Mouse (Mus musculus) stomach, postnatal 0 days (tissue): ENCODE data around the gene Fam234b. TPM values are rescaled to one million over a fixed set of nuclear protein-coding genes. Genes with fewer than 3 reads are reported as not detected.

ENCODE experiments used
- ATAC-seq: fragments of 200-750 bp; cut with Nextera tagmentation; 2 replicates; pipeline ENCODE4 v1.8.0; 2017; ENCODE audit not compliant: low FRiP score, low TSS enrichment
- DNase-seq: peaks from one replicate; pipeline ENCODE4 v3.0.0-alpha.2; 2016; ENCODE audit warnings: low spot score
- H3K27ac ChIP-seq: fragments of 300-500 bp; sonication (generic); replicated peaks from 2 replicates; pipeline ENCODE4 v1.5.1; 2014; ENCODE audit warnings: mild to moderate bottlenecking, control low read depth
- H3K27me3 ChIP-seq: fragments of 300-500 bp; sonication (generic); 2 replicates; pipeline ENCODE4 v1.6.1; 2014; ENCODE audit warnings: low read length; ENCODE audit not compliant: control insufficient read depth, insufficient read depth
- H3K36me3 ChIP-seq: fragments of 300-500 bp; sonication (generic); 2 replicates; pipeline ENCODE4 v1.6.1; 2014; ENCODE audit warnings: low read length, mixed read lengths; ENCODE audit not compliant: control insufficient read depth, insufficient read depth
- H3K4me1 ChIP-seq: fragments of 300-500 bp; sonication (generic); replicated peaks from 2 replicates; pipeline ENCODE4 v1.6.1; 2014; ENCODE audit warnings: antibody characterized with exemption; ENCODE audit not compliant: control insufficient read depth, insufficient read depth
- H3K4me2 ChIP-seq: fragments of 300-500 bp; sonication (generic); replicated peaks from 2 replicates; pipeline ENCODE4 v1.6.1; 2014; ENCODE audit warnings: low read depth, mild to moderate bottlenecking, control low read depth, moderate library complexity
- H3K4me3 ChIP-seq: fragments of 300-500 bp; sonication (generic); 2 replicates; pipeline ENCODE4 v1.5.1; 2014; ENCODE audit warnings: low read depth, low read length, control low read depth
- H3K9ac ChIP-seq: fragments of 300-500 bp; sonication (generic); 2 replicates; pipeline ENCODE4 v1.6.1; 2014; ENCODE audit warnings: mild to moderate bottlenecking, low read length, control low read depth, mixed read lengths
- H3K9me3 ChIP-seq: fragments of 300-500 bp; sonication (generic); 2 replicates; pipeline ENCODE4 v1.6.1; 2016; ENCODE audit warnings: low read length; ENCODE audit not compliant: control insufficient read depth
- CTCF ChIP-seq: IDR thresholded peaks from 2 replicates; pipeline ENCODE4 v1.5.1; 2016; ENCODE audit warnings: antibody characterized with exemption, low read depth, mild to moderate bottlenecking, moderate library complexity
- EP300 ChIP-seq: optimal IDR thresholded peaks from 2 replicates; pipeline ENCODE3; 2016; ENCODE audit warnings: antibody characterized with exemption
- WGBS: fragments of 180-500 bp; shearing (Covaris S2); extraction: QIAGEN DNeasy Blood & Tissue Kit; methylation state at CpG from one replicate; pipeline ENCODE4 v1.1.7; 2014; 5-methylcytosine and 5-hydroxymethylcytosine counted together
- polyA plus RNA-seq: library from polyadenylated mRNA; unstranded; fragments of >200 nt; fragmentation: Nextera tagmentation; extraction: Ambion mirVana; gene quantifications from 2 replicates; pipeline ENCODE4 v1.2.1, GENCODE M21; 2015

Fam234b gene
- polyA plus RNA-seq, 1 experiment from 2014 or later = 12.4 TPM

GRCm38 (mm10) chr6:135193733-135194132, 4.0 kb upstream of the Fam234b start:
- H3K36me3 ChIP-seq = no peaks in the 10 kb centered on the region
- no peaks in the 10 kb centered on the region for H3K4me1 ChIP-seq
- no peak overlapping the region for H3K4me3 ChIP-seq
- 44% methylated on average over 4 of the region's 4 CpGs for WGBS
- no peaks in the 10 kb centered on the region for H3K27me3 ChIP-seq
- H3K4me2 ChIP-seq = no peak overlapping the region
- H3K27ac ChIP-seq = no peak overlapping the region; the same call in 1 of the 2 replicates
- no peaks in the 10 kb centered on the region for H3K9me3 ChIP-seq
- DNase-seq (no peak), ATAC-seq (no peak)
- H3K9ac ChIP-seq = no peak overlapping the region
- TF ChIP-seq CTCF (no peak), EP300 (no peak)

- 0 out of 2 replicates have a peak, but pooled peaks cover under 1% of the 10 kb centered on the region for H3K4me1 ChIP-seq
- H3K27ac ChIP-seq = no peak overlapping the region
- TF ChIP-seq CTCF (no peak), EP300 (no peak)
- H3K36me3 ChIP-seq = no peaks in the 10 kb centered on the region
- 72% methylated on average over 4 of the region's 4 CpGs for WGBS
- DNase-seq = no peak
- no peaks in the 10 kb centered on the region for H3K9me3 ChIP-seq
- H3K27me3 ChIP-seq = no peaks in the 10 kb centered on the region
- ATAC-seq = no peak
- H3K4me2 ChIP-seq = no peak overlapping the region
- H3K4me3 ChIP-seq = no peak overlapping the region
- no peak overlapping the region for H3K9ac ChIP-seq
These were observed 2.9 kb upstream of the Fam234b start for GRCm38 (mm10) chr6:135194907-135195306.

- no peak overlapping the region for H3K27ac ChIP-seq
These were observed 1.1 kb upstream of the Fam234b start for GRCm38 (mm10) chr6:135196707-135197106.

GRCm38 (mm10) chr6:135197446-135197845, 331 bp upstream of the Fam234b start:
- no peak for TF ChIP-seq EP300
- TF ChIP-seq CTCF = no peak
- peak overlapping the region; percentile 85 for H3K4me3 ChIP-seq
- H3K36me3 ChIP-seq = no peaks in the 10 kb centered on the region
- H3K9me3 ChIP-seq = no peaks in the 10 kb centered on the region
- H3K4me1 ChIP-seq = 0 out of 2 replicates have a peak, but pooled peaks cover 2% of the 10 kb centered on the region
- no peaks in the 10 kb centered on the region for H3K27me3 ChIP-seq
- no peak overlapping the region for H3K27ac ChIP-seq
- DNase-seq = no peak
- 19% methylated on average over 7 of the region's 7 CpGs for WGBS
- H3K9ac ChIP-seq = peak overlapping the region; percentile 83
- ATAC-seq = no peak
- peak overlapping the region; percentile 88 for H3K4me2 ChIP-seq

More at GRCm38 (mm10) chr6:135196707-135197106, 1.1 kb upstream of the Fam234b start:
- Histone ChIP-seq H3K9me3 (no peaks in the 10 kb centered on the region), H3K4me3 (no peak overlapping the region), H3K4me1 (0 out of 2 replicates have a peak, but pooled peaks cover 2% of the 10 kb centered on the region), H3K27me3 (no peaks in the 10 kb centered on the region), H3K9ac (no peak overlapping the region), H3K36me3 (no peaks in the 10 kb centered on the region), H3K4me2 (no peak overlapping the region)
- no peak for DNase-seq
- no peak for ATAC-seq
- 69% methylated on average over 8 of the region's 8 CpGs for WGBS
- TF ChIP-seq CTCF = no peak
- no peak for TF ChIP-seq EP300

GRCm38 (mm10) chr6:135198726-135199125, 949 bp downstream of the Fam234b start:
- WGBS = 38% methylated on average over 6 of the region's 6 CpGs
- ATAC-seq = no peak
- TF ChIP-seq EP300 = no peak
- Histone ChIP-seq H3K4me2 (peak overlapping the region; percentile 88), H3K9ac (peak overlapping the region; percentile 83; the same call in 1 of the 2 replicates), H3K9me3 (no peaks in the 10 kb centered on the region), H3K4me3 (peak overlapping the region; percentile 85; the same call in 1 of the 2 replicates), H3K27me3 (no peaks in the 10 kb centered on the region), H3K36me3 (no peaks in the 10 kb centered on the region), H3K27ac (no peak overlapping the region), H3K4me1 (0 out of 2 replicates have a peak, but pooled peaks cover 2% of the 10 kb centered on the region)
- no peak for DNase-seq

- H3K4me2 ChIP-seq = peak overlapping the region; percentile 35
- 0 out of 2 replicates have a peak, but pooled peaks cover 2% of the 10 kb centered on the region for H3K4me1 ChIP-seq
- ATAC-seq = peak; percentile 82
- 57% methylated on average over 16 of the region's 16 CpGs for WGBS
- H3K9ac ChIP-seq = no peak overlapping the region
- DNase-seq = peak; percentile 63
- H3K27me3 ChIP-seq = no peaks in the 10 kb centered on the region
- no peaks in the 10 kb centered on the region for H3K36me3 ChIP-seq
- no peak overlapping the region for H3K4me3 ChIP-seq
- H3K27ac ChIP-seq = peak overlapping the region; percentile 80
- no peak for TF ChIP-seq EP300
- no peak for TF ChIP-seq CTCF
- no peaks in the 10 kb centered on the region for H3K9me3 ChIP-seq
These were observed 2.6 kb downstream of the Fam234b start for GRCm38 (mm10) chr6:135200122-135200957.
